ENCODE assay signal across 25 mouse cellular contexts in genomic region chr14:32663099-32663498, GRCm38 (mm10). TPM values are rescaled to one million over a fixed set of nuclear protein-coding genes. Genes with fewer than 3 reads are reported as not detected.
"Had no signal": no experiment of that assay in that cellular context is flagged by ENCODE, and none has a peak within 500 bp of the region (broad histone marks: within the 10 kb centered on the region; RNA-seq: fewer than 3 reads in every experiment).

No protein-coding gene starts in this region.

- H3K4me1 ChIP-seq: heart, embryonic 13.5 days; heart, embryonic 15.5 days; hindbrain, embryonic 13.5 days; intestine, embryonic 15.5 days; limb, embryonic 13.5 days; limb, embryonic 15.5 days; liver, embryonic 13.5 days; liver, embryonic 15.5 days had no signal

- ATAC-seq: forebrain, embryonic 16.5 days; hindbrain, embryonic 16.5 days; inflammation-experienced regulatory T-cells, adult 6 months; intestine, embryonic 15.5 days; intestine, postnatal 0 days had no signal

- DNase-seq: heart, postnatal 14 days; heart, postnatal 36 days; kidney, adult 18-20 months; kidney, adult 8-10 months; kidney, postnatal 10 days; kidney, postnatal 25 days; kidney, postnatal 4 days; layer of hippocampus, postnatal 36 days; left cerebral cortex, postnatal 4 days; liver, embryonic 13.5 days had no signal

- H3K4me2 ChIP-seq: heart, embryonic 11.5 days; heart, embryonic 13.5 days; heart, embryonic 15.5 days; hindbrain, embryonic 13.5 days; intestine, embryonic 15.5 days; limb, embryonic 13.5 days; limb, embryonic 15.5 days; liver, embryonic 13.5 days; liver, embryonic 15.5 days had no signal

- H3K27ac ChIP-seq: heart, embryonic 13.5 days; heart, embryonic 15.5 days; hindbrain, embryonic 13.5 days; intestine, embryonic 15.5 days; layer of hippocampus, adult 2 months; limb, embryonic 13.5 days; limb, embryonic 15.5 days; liver, embryonic 13.5 days; liver, embryonic 15.5 days had no signal

- H3K4me3 ChIP-seq: heart, embryonic 13.5 days; heart, embryonic 15.5 days; hindbrain, embryonic 13.5 days; intestine, embryonic 15.5 days; layer of hippocampus, adult 2 months; limb, embryonic 13.5 days; limb, embryonic 15.5 days; liver, embryonic 13.5 days; liver, embryonic 15.5 days had no signal

- H3K9me3 ChIP-seq: heart, embryonic 13.5 days; heart, embryonic 15.5 days; hindbrain, embryonic 13.5 days; intestine, embryonic 15.5 days; limb, embryonic 13.5 days; limb, embryonic 15.5 days; liver, embryonic 13.5 days; liver, embryonic 15.5 days had no signal

- H3K36me3 ChIP-seq: hindbrain, embryonic 13.5 days; intestine, embryonic 15.5 days; limb, embryonic 13.5 days; limb, embryonic 15.5 days; liver, embryonic 13.5 days; liver, embryonic 15.5 days had no signal

- H3K27me3 ChIP-seq: heart, embryonic 15.5 days; intestine, embryonic 15.5 days; limb, embryonic 15.5 days had no signal

- H3K9ac ChIP-seq: heart, embryonic 13.5 days; heart, embryonic 15.5 days; hindbrain, embryonic 13.5 days; intestine, embryonic 15.5 days; limb, embryonic 13.5 days; limb, embryonic 15.5 days; liver, embryonic 13.5 days; liver, embryonic 15.5 days had no signal

RNA-seq across cellular contexts. Expression of gene 3425401B19Rik, which starts 22.0 kb away (rescaled TPM):
- total RNA-seq: hematopoietic stem cell, adult 5-6 weeks; left cerebral cortex, postnatal 4 days had no signal
- polyA plus RNA-seq: forebrain, embryonic 16.5 days; liver, adult 2 months had no signal
